Mouse (Mus musculus): Measurements from ENCODE around the gene BC061212. TPM values are rescaled to one million over a fixed set of nuclear protein-coding genes. Genes with fewer than 3 reads are reported as not detected.
"Not testable (repeated sequence)": the region's sequence is repeated elsewhere in the genome, so short reads cannot be mapped to it uniquely, and the experiment has no call there.

Gene BC061212
- not detected in 2 replicates for polyA plus RNA-seq (2015; fragmentation: Nextera tagmentation; extraction: Ambion mirVana)

DNA sequence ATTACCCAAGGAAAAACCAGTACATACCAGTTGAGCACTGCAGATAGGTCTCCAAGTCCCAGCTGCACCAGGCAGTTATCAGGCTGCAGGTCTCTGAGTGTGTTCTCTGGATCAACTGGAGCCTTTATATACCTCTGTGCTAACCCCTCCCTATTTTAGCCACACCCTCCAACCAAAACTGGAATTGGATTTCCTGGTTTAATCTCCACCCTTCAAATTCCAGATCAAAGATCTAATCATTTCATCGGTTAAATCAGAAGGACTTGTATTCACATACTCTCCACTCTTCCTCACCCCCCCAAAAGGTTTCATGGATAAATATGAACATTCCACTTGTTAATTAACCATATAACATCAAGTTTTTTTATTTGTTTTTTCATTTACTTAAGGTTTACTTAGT lies at the start of gene BC061212:
Gene BC061212 (minus strand): TSS at position 101 of the 400 bp plus-strand sequence.
- not testable (repeated sequence) for H3K4me3 ChIP-seq; H3K36me3 ChIP-seq; H3K27ac ChIP-seq; H3K9ac ChIP-seq; H3K27me3 ChIP-seq; H3K9me3 ChIP-seq; H3K4me2 ChIP-seq; H3K4me1 ChIP-seq; ATAC-seq (ENCODE audit: insufficient number of reproducible peaks, low FRiP score, low TSS enrichment, low read depth)
- WGBS = no CpG with 5 or more reads among the region's 1 CpGs

GRCm38 (mm10) chr5:94076085-94076484 lies 5.7 kb upstream of the BC061212 start, which contains the start of gene Gm6351:
TSS of gene Gm6351 (plus strand) at chr5:94076385.
- not testable (repeated sequence) for H3K9ac ChIP-seq; H3K36me3 ChIP-seq; H3K4me2 ChIP-seq; ATAC-seq (ENCODE audit: insufficient number of reproducible peaks, low FRiP score, low TSS enrichment, low read depth); H3K27me3 ChIP-seq; H3K27ac ChIP-seq; H3K9me3 ChIP-seq; H3K4me1 ChIP-seq; H3K4me3 ChIP-seq
- no CpG with 5 or more reads among the region's 3 CpGs for WGBS

Other genes starting within 250 kb of the BC061212 start
- not detected in 2 replicates for gene Gm7792, start 226.8 kb downstream of the BC061212 start, polyA plus RNA-seq (2015; fragmentation: Nextera tagmentation; extraction: Ambion mirVana)
- gene Gm16429, start 141.5 kb downstream of the BC061212 start, polyA plus RNA-seq (2015; fragmentation: Nextera tagmentation; extraction: Ambion mirVana) = not detected in 2 replicates
- not detected in 2 replicates for gene Gm6351, start 5.8 kb upstream of the BC061212 start, polyA plus RNA-seq (2015; fragmentation: Nextera tagmentation; extraction: Ambion mirVana)
- gene Gm3106, start 147.5 kb upstream of the BC061212 start, polyA plus RNA-seq (2015; fragmentation: Nextera tagmentation; extraction: Ambion mirVana) = not detected in 2 replicates
- not detected in 2 replicates for gene A430089I19Rik, start 236.3 kb upstream of the BC061212 start, polyA plus RNA-seq (2015; fragmentation: Nextera tagmentation; extraction: Ambion mirVana)
- gene Gm6502, start 243.9 kb upstream of the BC061212 start, polyA plus RNA-seq (2015; fragmentation: Nextera tagmentation; extraction: Ambion mirVana) = not detected in 2 replicates